Mouse (Mus musculus) adrenal gland, postnatal 25 days (tissue): ENCODE data around the gene Alpl. TPM values are rescaled to one million over a fixed set of nuclear protein-coding genes. Genes with fewer than 3 reads are reported as not detected.

Experiments used
- DNase-seq: peaks from one replicate; pipeline ENCODE4 v3.0.0; 2021; ENCODE audit warnings: mixed read lengths
- total RNA-seq: library from RNA; stranded (reverse); gene quantifications from 2 replicates; pipeline ENCODE4 v1.2.3, GENCODE M21; 2021

Alpl gene
- total RNA-seq, 1 experiment from 2014 or later, result 4.6 TPM

- no peak for DNase-seq
Measured at GRCm38 (mm10) chr4:137770901-137771612, 25.1 kb downstream of the Alpl start.

GRCm38 (mm10) chr4:137769635-137770034, 26.5 kb downstream of the Alpl start:
- no peak for DNase-seq

GRCm38 (mm10) chr4:137768831-137769230, 27.4 kb downstream of the Alpl start:
- peak; percentile 39 for DNase-seq

GRCm38 (mm10) chr4:137768381-137768780, 27.8 kb downstream of the Alpl start:
- no peak for DNase-seq

GRCm38 (mm10) chr4:137766365-137766764, 29.8 kb downstream of the Alpl start:
- no peak for DNase-seq

- peak; percentile 71 for DNase-seq
Measured at GRCm38 (mm10) chr4:137765554-137765971, 30.6 kb downstream of the Alpl start.

GRCm38 (mm10) chr4:137764621-137765020, 31.6 kb downstream of the Alpl start:
- DNase-seq, result no peak

GRCm38 (mm10) chr4:137763920-137764495, 32.2 kb downstream of the Alpl start:
- DNase-seq, result no peak

- DNase-seq, result no peak
Measured at GRCm38 (mm10) chr4:137762886-137763285, 33.3 kb downstream of the Alpl start.

- DNase-seq, result no peak
Measured at GRCm38 (mm10) chr4:137754446-137754845, 41.7 kb downstream of the Alpl start.

- no peak for DNase-seq
Measured at GRCm38 (mm10) chr4:137753199-137753598, 43.0 kb downstream of the Alpl start.

GRCm38 (mm10) chr4:137752471-137752870, 43.7 kb downstream of the Alpl start:
- no peak for DNase-seq

- DNase-seq, result peak; percentile 59
Measured at GRCm38 (mm10) chr4:137751717-137752116, 44.5 kb downstream of the Alpl start.

- no peak for DNase-seq
Measured at GRCm38 (mm10) chr4:137751310-137751709, 44.9 kb downstream of the Alpl start.

GRCm38 (mm10) chr4:137750121-137750520, 46.1 kb downstream of the Alpl start:
- DNase-seq, result no peak

- DNase-seq, result no peak
Measured at GRCm38 (mm10) chr4:137749680-137750079, 46.5 kb downstream of the Alpl start.

- DNase-seq, result no peak
Measured at GRCm38 (mm10) chr4:137748726-137749125, 47.5 kb downstream of the Alpl start.

- DNase-seq, result no peak
Measured at GRCm38 (mm10) chr4:137747590-137747989, 48.6 kb downstream of the Alpl start.

GRCm38 (mm10) chr4:137747091-137747490, 49.1 kb downstream of the Alpl start:
- DNase-seq, result no peak

- DNase-seq, result peak; percentile 52
Measured at GRCm38 (mm10) chr4:137744433-137744918, 51.7 kb downstream of the Alpl start.

GRCm38 (mm10) chr4:137743791-137744190, 52.4 kb downstream of the Alpl start:
- DNase-seq, result peak; percentile 59

- no peak for DNase-seq
Measured at GRCm38 (mm10) chr4:137740350-137740749, 55.8 kb downstream of the Alpl start.

- no peak for DNase-seq
Measured at GRCm38 (mm10) chr4:137739151-137739923, 56.8 kb downstream of the Alpl start.
